Comparison of ENCODE assay signal across 13 mouse cellular contexts in genomic region chr9:58662007-58662406, GRCm38 (mm10).
A peak's percentile ranks its signal among the peaks of the same experiment; 100 is the strongest.
DNase-seq lines count a peak whose midpoint lies in the region; ATAC-seq and TF ChIP-seq lines count a peak whose summit lies in the region.
"Had no signal": no experiment of that assay in that cellular context is flagged by ENCODE, and none has a peak within 500 bp of the region (broad histone marks: within the 10 kb centered on the region; RNA-seq: fewer than 3 reads in every experiment).

No protein-coding gene starts in this region.

- no peak for ATAC-seq in liver, embryonic 15.5 days (ENCODE audit: insufficient read depth)
- ATAC-seq: forebrain, embryonic 15.5 days had no signal

- DNase-seq in cerebellum, adult 2 months: no peak
- no peak for DNase-seq in cerebellum, postnatal 14 days
- DNase-seq in layer of hippocampus, adult 2 months (ENCODE audit: low spot score in 2 of 2): no peak
- no peak for DNase-seq in layer of hippocampus, postnatal 10 days (ENCODE audit: low spot score in 2 of 2)
- peak; percentile 44 for DNase-seq in R1 (ENCODE audit: low read depth, low spot score)
- no peak for DNase-seq in left cerebral cortex, adult 9 months (ENCODE audit: low spot score in 2 of 2)
- DNase-seq in cerebellum, adult 11-12 months: no peak
- DNase-seq: adrenal gland, adult 2 months; heart, postnatal 14 days; kidney, postnatal 25 days; lung, adult 18-20 months had no signal

- WGBS in cerebellum, adult 2 months: 94% methylated on average over 4 of the region's 4 CpGs
- WGBS in liver, embryonic 15.5 days (ENCODE audit: insufficient replicate concordance): 79% methylated on average over 4 of the region's 4 CpGs

- no peak overlapping the region for H3K4me3 ChIP-seq in cerebellum, adult 2 months (replicated peaks; ENCODE audit: insufficient read depth, low read depth, low read length)
- H3K4me3 ChIP-seq in layer of hippocampus, adult 2 months: no peak overlapping the region
- H3K4me3 ChIP-seq in liver, embryonic 15.5 days (replicated peaks): no peak overlapping the region
- H3K4me3 ChIP-seq: forebrain, embryonic 15.5 days had no signal

- H3K9ac ChIP-seq in liver, embryonic 15.5 days: peak overlapping the region; percentile 44; the same call in 1 of the 2 replicates
- H3K9ac ChIP-seq: forebrain, embryonic 15.5 days had no signal

- H3K4me2 ChIP-seq in liver, embryonic 15.5 days: no peak overlapping the region
- H3K4me2 ChIP-seq: forebrain, embryonic 15.5 days had no signal

- no peaks in the 10 kb centered on the region for H3K9me3 ChIP-seq in liver, embryonic 15.5 days (replicated peaks)
- H3K9me3 ChIP-seq: forebrain, embryonic 15.5 days had no signal

- no peak overlapping the region for H3K27ac ChIP-seq in cerebellum, adult 2 months (ENCODE audit: insufficient read depth, low read length)
- no peak overlapping the region for H3K27ac ChIP-seq in layer of hippocampus, adult 2 months
- peak overlapping the region; percentile 99 for H3K27ac ChIP-seq in liver, embryonic 15.5 days (replicated peaks)
- H3K27ac ChIP-seq: forebrain, embryonic 15.5 days had no signal

- no peaks in the 10 kb centered on the region for H3K4me1 ChIP-seq in cerebellum, adult 2 months (ENCODE audit: control insufficient read depth, insufficient read depth, low read length)
- H3K4me1 ChIP-seq in liver, embryonic 15.5 days (replicated peaks): peaks cover 67% of the 10 kb centered on the region
- H3K4me1 ChIP-seq: forebrain, embryonic 15.5 days had no signal

- peak; percentile 11; the same call in 1 of the 2 replicates for TF ChIP-seq CTCF in cerebellum, adult 2 months (IDR thresholded peaks at IDR 0.05; ENCODE audit: borderline replicate concordance, insufficient read depth, low read depth, low read length)
- peak; percentile 45 for TF ChIP-seq CTCF in layer of hippocampus, adult 2 months (conservative IDR thresholded peaks at IDR 0.05)

- H3K36me3 ChIP-seq in liver, embryonic 15.5 days (replicated peaks): peaks cover 76% of the 10 kb centered on the region

- H3K27me3 ChIP-seq in cerebellum, adult 2 months (ENCODE audit: control insufficient read depth, insufficient read depth, low read length): no peaks in the 10 kb centered on the region
- H3K27me3 ChIP-seq in liver, embryonic 15.5 days: no peaks in the 10 kb centered on the region
- H3K27me3 ChIP-seq: forebrain, embryonic 15.5 days had no signal

- TF ChIP-seq POLR2A in cerebellum, adult 2 months (IDR thresholded peaks at IDR 0.05; ENCODE audit: borderline replicate concordance, insufficient read depth, low read length): no peak
